Mouse (Mus musculus) erythroblast, embryonic 14.5 days (primary cell): Measurements from ENCODE around the gene Tmem170b.
"Not testable (repeated sequence)": the region's sequence is repeated elsewhere in the genome, so short reads cannot be mapped to it uniquely, and the experiment has no call there.

Source experiments
- GATA1 ChIP-seq: IDR thresholded peaks from 2 replicates; pipeline ENCODE4 v1.6.1; 2012; ENCODE audit warnings: low read length, inconsistent platforms, mixed read lengths
- TAL1 ChIP-seq: IDR thresholded peaks from 3 replicates; pipeline ENCODE4 v1.6.1; 2012; ENCODE audit warnings: low read length, inconsistent platforms, mixed read lengths

DNA sequence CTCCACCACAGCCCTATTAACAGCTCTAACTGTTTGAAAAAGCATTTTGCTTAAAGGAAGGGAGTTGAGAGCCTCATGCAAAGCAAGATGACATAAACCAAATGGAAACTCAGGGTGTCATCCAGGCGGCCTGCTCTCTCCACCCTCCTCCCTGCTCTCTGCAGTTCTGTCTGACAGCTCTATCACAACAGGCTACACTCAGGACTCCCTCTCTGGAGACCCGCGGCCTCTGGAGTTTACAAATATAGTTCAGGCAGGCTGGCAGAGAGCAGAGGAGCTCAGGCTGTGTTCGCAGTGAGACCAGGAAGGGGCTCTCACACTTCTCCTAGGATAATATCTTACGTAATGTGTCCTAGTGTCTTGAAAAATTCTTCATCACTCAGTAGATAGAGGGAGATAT, 67.2 kb downstream of the Tmem170b start:
- TF ChIP-seq TAL1, GATA1: not testable (repeated sequence)
